Mouse (Mus musculus) cerebellum, adult 2 months (tissue): Measurements from ENCODE around the gene Mon1a.

Experiments used
- CTCF ChIP-seq: fragments of 200-500 bp; IDR thresholded peaks from 2 replicates; pipeline ENCODE4 v1.5.1; 2011; ENCODE audit warnings: low read depth, mild to moderate bottlenecking, control low read depth, low read length, moderate library complexity, borderline replicate concordance; ENCODE audit not compliant: insufficient read depth
- POLR2A ChIP-seq: fragments of 200-500 bp; IDR thresholded peaks from 2 replicates; pipeline ENCODE4 v1.6.1; 2011; ENCODE audit warnings: low read length, control low read depth, borderline replicate concordance; ENCODE audit not compliant: insufficient read depth

DNA sequence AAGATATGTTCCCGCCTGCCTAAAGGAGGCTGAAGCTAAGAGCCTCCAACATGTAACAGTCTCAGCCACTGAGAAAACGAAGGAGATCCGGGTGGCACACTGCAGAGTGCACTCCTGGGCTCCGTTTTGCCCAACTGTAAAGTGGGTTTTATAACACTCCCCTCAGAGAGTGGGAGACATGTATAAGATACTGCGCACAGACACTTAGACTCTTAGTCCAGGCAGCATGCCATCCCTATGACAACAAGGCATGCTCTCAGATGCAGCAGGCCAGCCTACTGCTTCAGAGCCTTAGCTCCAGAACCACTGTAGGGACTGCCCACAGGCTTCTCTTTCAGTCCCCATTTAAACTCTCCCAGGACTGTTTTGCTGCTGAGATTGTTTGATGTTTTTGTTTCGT, 30.9 kb downstream of the Mon1a start:
- TF ChIP-seq POLR2A (no peak), CTCF (no peak)
